Mouse (Mus musculus) hindbrain, embryonic 15.5 days (tissue): Measurements from ENCODE around the gene Igsf3. TPM values are rescaled to one million over a fixed set of nuclear protein-coding genes. Genes with fewer than 3 reads are reported as not detected.

Source experiments
- ATAC-seq: fragments of 200-750 bp; cut with Nextera tagmentation; 2 replicates; pipeline ENCODE4 v1.8.0; 2017; ENCODE audit warnings: low read depth, moderate number of reproducible peaks, moderate TSS enrichment; ENCODE audit not compliant: low FRiP score
- H3K27ac ChIP-seq: fragments of 300-500 bp; sonication (generic); replicated peaks from 2 replicates; pipeline ENCODE4 v1.5.1; 2015; ENCODE audit warnings: mild to moderate bottlenecking, inconsistent platforms
- H3K27me3 ChIP-seq: fragments of 300-500 bp; sonication (generic); 2 replicates; pipeline ENCODE4 v1.6.1; 2015; ENCODE audit warnings: control low read depth, inconsistent platforms
- H3K36me3 ChIP-seq: fragments of 300-500 bp; sonication (generic); 2 replicates; pipeline ENCODE4 v1.6.1; 2015; ENCODE audit warnings: control low read depth, inconsistent platforms
- H3K4me1 ChIP-seq: fragments of 300-500 bp; sonication (generic); replicated peaks from 2 replicates; pipeline ENCODE4 v1.6.1; 2015; ENCODE audit warnings: control low read depth, inconsistent platforms
- H3K4me2 ChIP-seq: fragments of 300-500 bp; sonication (generic); 2 replicates; pipeline ENCODE4 v1.6.1; 2015; ENCODE audit warnings: moderate library complexity, mild to moderate bottlenecking, inconsistent platforms
- H3K4me3 ChIP-seq: fragments of 300-500 bp; sonication (generic); 2 replicates; pipeline ENCODE4 v1.5.1; 2015; ENCODE audit warnings: mild to moderate bottlenecking, inconsistent platforms
- H3K9ac ChIP-seq: fragments of 300-500 bp; sonication (generic); 2 replicates; pipeline ENCODE4 v1.6.1; 2015; ENCODE audit warnings: inconsistent platforms
- H3K9me3 ChIP-seq: fragments of 300-500 bp; sonication (generic); 2 replicates; pipeline ENCODE4 v1.6.1; 2016; ENCODE audit warnings: control low read depth, inconsistent platforms
- WGBS: fragments of 180-500 bp; shearing (Covaris S2); methylation state at CpG from one replicate; pipeline ENCODE4 v1.1.7; 2015; 5-methylcytosine and 5-hydroxymethylcytosine counted together
- polyA plus RNA-seq: library from polyadenylated mRNA; unstranded; fragments of >200 nt; fragmentation: Nextera tagmentation; extraction: Ambion mirVana; gene quantifications from 2 replicates; pipeline ENCODE4 v1.2.1, GENCODE M21; 2015

Gene Igsf3
- polyA plus RNA-seq, 1 experiment from 2014 or later: 90.6 TPM

- Histone ChIP-seq H3K4me3 (no peak overlapping the region), H3K4me1 (peaks cover 11% of the 10 kb centered on the region), H3K36me3 (no peaks in the 10 kb centered on the region), H3K9me3 (no peaks in the 10 kb centered on the region), H3K27ac (no peak overlapping the region), H3K27me3 (no peaks in the 10 kb centered on the region), H3K9ac (no peak overlapping the region), H3K4me2 (no peak overlapping the region)
- ATAC-seq: no peak
- WGBS: 68% methylated on average over 5 of the region's 5 CpGs
Observed at GRCm38 (mm10) chr3:101355702-101356101, 21.2 kb upstream of the Igsf3 start.

GRCm38 (mm10) chr3:101356583-101357553 lies 20.0 kb upstream of the Igsf3 start:
- H3K4me2 ChIP-seq: no peak overlapping the region
- H3K27me3 ChIP-seq: no peaks in the 10 kb centered on the region
- no peak overlapping the region for H3K4me3 ChIP-seq
- peaks cover 9% of the 10 kb centered on the region; the same call in 1 of the 2 replicates for H3K4me1 ChIP-seq
- no peak overlapping the region for H3K27ac ChIP-seq
- no peak overlapping the region for H3K9ac ChIP-seq
- no peaks in the 10 kb centered on the region for H3K36me3 ChIP-seq
- no peak for ATAC-seq
- 73% methylated on average over 8 of the region's 8 CpGs for WGBS
- H3K9me3 ChIP-seq: no peaks in the 10 kb centered on the region

GRCm38 (mm10) chr3:101360832-101361231 lies 16.1 kb upstream of the Igsf3 start:
- Histone ChIP-seq H3K27me3 (no peaks in the 10 kb centered on the region), H3K4me1 (peaks cover 8% of the 10 kb centered on the region), H3K9me3 (no peaks in the 10 kb centered on the region), H3K4me2 (no peak overlapping the region), H3K9ac (no peak overlapping the region), H3K27ac (no peak overlapping the region), H3K36me3 (no peaks in the 10 kb centered on the region), H3K4me3 (no peak overlapping the region)
- ATAC-seq: no peak
- 90% methylated on average over 6 of the region's 6 CpGs for WGBS

- H3K9ac ChIP-seq: no peak overlapping the region
- ATAC-seq: no peak
- WGBS: 91% methylated on average over 4 of the region's 4 CpGs
Observed at GRCm38 (mm10) chr3:101362391-101362790, 14.5 kb upstream of the Igsf3 start.

DNA sequence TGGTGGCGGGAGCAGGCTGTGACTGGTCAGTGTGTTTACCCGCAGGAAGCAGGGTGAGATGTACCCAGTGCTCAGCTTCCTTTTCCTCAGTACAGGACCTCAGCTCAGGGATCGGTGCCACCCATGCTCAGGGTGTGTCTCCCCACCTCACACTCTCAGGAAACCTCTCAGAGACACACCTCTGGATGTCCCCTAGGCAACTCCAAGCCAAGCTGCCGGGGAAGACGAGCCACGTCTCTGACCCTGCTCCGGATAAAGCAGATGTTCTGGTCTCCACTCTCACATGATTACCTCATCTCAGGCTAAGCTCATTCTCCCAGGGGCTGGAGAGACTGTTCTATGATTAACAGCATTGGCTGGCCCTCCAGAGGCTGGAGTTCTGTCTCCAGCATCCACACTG lies 13.3 kb upstream of the Igsf3 start:
- no peak overlapping the region for H3K4me3 ChIP-seq

More at GRCm38 (mm10) chr3:101362391-101362790, 14.5 kb upstream of the Igsf3 start:
- no peak overlapping the region for H3K4me3 ChIP-seq
- peaks cover 10% of the 10 kb centered on the region for H3K4me1 ChIP-seq
- H3K9me3 ChIP-seq: no peaks in the 10 kb centered on the region
- H3K27ac ChIP-seq: no peak overlapping the region
- no peak overlapping the region for H3K4me2 ChIP-seq
- H3K27me3 ChIP-seq: no peaks in the 10 kb centered on the region
- no peaks in the 10 kb centered on the region for H3K36me3 ChIP-seq

GRCm38 (mm10) chr3:101365081-101365612 lies 11.7 kb upstream of the Igsf3 start:
- no peaks in the 10 kb centered on the region for H3K36me3 ChIP-seq
- H3K9me3 ChIP-seq: no peaks in the 10 kb centered on the region
- no peak overlapping the region for H3K27ac ChIP-seq
- H3K27me3 ChIP-seq: no peaks in the 10 kb centered on the region
- no peak for ATAC-seq
- no peak overlapping the region for H3K4me3 ChIP-seq
- no peak overlapping the region for H3K9ac ChIP-seq
- peaks cover 22% of the 10 kb centered on the region for H3K4me1 ChIP-seq
- 62% methylated on average over 6 of the region's 6 CpGs for WGBS
- H3K4me2 ChIP-seq: no peak overlapping the region

More for the DNA sequence above, 13.3 kb upstream of the Igsf3 start:
- Histone ChIP-seq H3K27ac (no peak overlapping the region), H3K36me3 (no peaks in the 10 kb centered on the region), H3K27me3 (no peaks in the 10 kb centered on the region), H3K4me1 (peaks cover 11% of the 10 kb centered on the region), H3K9me3 (no peaks in the 10 kb centered on the region), H3K9ac (no peak overlapping the region), H3K4me2 (no peak overlapping the region)
- ATAC-seq: no peak
- 84% methylated on average over 7 of the region's 7 CpGs for WGBS

GRCm38 (mm10) chr3:101365911-101366310 lies 11.0 kb upstream of the Igsf3 start:
- no peak overlapping the region for H3K9ac ChIP-seq
- no peaks in the 10 kb centered on the region for H3K9me3 ChIP-seq
- no peaks in the 10 kb centered on the region for H3K36me3 ChIP-seq
- 33% methylated on average over 9 of the region's 9 CpGs for WGBS
- peaks cover 22% of the 10 kb centered on the region for H3K4me1 ChIP-seq
- no peaks in the 10 kb centered on the region for H3K27me3 ChIP-seq
- ATAC-seq: no peak
- H3K4me3 ChIP-seq: no peak overlapping the region
- no peak overlapping the region for H3K4me2 ChIP-seq
- H3K27ac ChIP-seq: no peak overlapping the region

DNA sequence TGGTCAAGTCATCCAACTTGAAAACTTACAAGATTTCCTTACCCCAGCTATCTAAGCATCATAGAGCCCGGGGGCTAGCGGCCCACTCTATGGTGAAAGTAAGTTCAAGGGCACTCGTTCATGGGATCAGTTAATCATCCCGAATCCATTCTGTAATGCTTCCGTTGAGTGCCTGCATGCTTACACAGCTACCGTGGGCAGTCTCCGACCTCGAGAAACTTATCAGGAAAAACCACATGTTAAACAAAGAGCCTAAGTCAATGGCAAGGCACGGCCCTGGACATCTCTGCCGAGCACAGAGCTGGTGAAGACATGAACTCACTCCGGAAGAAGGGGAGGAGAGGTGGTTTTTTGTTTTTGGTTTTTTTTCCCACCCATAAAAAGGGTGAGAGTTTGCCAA lies 9.5 kb upstream of the Igsf3 start:
- Histone ChIP-seq H3K36me3 (no peaks in the 10 kb centered on the region), H3K9ac (no peak overlapping the region), H3K27me3 (no peaks in the 10 kb centered on the region), H3K27ac (no peak overlapping the region), H3K4me3 (no peak overlapping the region), H3K4me2 (no peak overlapping the region), H3K4me1 (peaks cover 22% of the 10 kb centered on the region), H3K9me3 (no peaks in the 10 kb centered on the region)
- ATAC-seq: no peak
- WGBS: 77% methylated on average over 11 of the region's 11 CpGs

DNA sequence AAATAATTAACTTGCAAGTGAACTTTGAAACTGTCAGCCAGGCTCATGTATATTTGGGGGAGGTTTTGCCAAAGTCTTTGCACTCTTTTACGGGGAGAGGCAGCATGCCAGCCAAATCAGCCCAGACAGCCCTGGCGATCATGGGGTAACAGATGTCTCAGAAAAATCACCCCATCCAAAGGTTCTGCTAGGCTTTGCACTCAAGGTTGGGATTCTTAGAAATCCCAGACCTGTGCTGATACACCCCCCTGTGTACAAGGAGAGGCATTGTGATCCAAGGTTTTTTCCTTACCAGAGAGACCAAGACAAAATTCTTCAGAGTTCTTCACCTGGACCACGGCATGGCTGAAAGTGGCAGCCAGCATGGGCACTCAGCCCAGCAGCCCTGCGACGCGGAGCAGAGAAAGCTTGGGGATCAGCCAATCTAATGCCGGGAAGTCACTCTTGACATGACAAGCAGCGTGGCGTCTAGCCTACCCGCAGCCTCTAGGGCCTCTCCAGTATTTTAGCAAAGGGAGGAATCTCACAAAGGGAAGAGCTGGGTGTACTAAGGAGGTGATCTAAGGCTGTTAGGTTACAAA lies 7.5 kb upstream of the Igsf3 start:
- no peak overlapping the region for H3K9ac ChIP-seq
- H3K9me3 ChIP-seq: no peaks in the 10 kb centered on the region
- H3K4me2 ChIP-seq: peak overlapping the region; percentile 15; the same call in 1 of the 2 replicates
- whole genome bisulfite sequencing: 29% methylated on average over 10 of the region's 10 CpGs
- no peak overlapping the region for H3K27ac ChIP-seq
- H3K27me3 ChIP-seq: no peaks in the 10 kb centered on the region
- no peak overlapping the region for H3K4me3 ChIP-seq
- ATAC-seq: no peak
- H3K36me3 ChIP-seq: no peaks in the 10 kb centered on the region
- H3K4me1 ChIP-seq: peaks cover 22% of the 10 kb centered on the region

- no peak overlapping the region for H3K27ac ChIP-seq
Observed at GRCm38 (mm10) chr3:101372345-101372980, 4.4 kb upstream of the Igsf3 start.

DNA sequence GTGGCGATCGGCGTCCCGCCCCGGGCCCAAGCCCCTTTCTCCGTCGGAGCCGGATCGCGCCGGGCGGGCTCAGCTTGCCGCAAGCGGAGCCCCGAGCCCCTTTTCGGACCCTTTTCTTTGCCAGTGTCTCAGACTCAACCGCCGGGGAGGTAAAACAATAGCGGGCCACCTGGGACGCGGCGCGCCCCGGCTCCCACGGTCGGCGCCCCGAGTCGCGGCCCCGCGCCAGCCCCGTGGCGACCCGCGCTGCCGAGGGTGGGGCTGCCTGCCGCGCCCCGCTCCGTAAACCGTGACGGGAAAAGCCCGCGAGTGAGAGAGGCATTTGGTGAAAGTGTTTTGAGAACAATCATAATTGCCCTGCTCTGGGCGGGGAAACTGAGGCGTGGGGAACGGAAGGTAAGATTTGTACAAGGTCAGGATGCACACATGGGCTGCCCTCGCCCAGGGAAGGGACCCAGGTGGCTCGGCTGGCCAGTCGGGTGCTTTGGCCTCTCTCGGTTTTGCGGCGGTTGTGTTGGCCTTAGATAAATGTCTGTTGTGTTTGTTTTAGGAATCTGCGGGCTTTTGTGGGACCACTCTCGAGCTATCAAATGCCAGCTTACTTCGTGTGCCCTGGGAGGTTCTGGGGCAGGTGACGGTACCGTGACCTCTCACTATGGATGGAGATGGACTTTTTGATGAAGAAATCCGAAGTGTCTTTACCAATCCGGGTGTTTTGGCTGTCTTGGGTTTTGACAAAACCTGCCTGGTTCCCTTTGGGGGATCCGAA lies 557 bp downstream of the Igsf3 start:
- H3K27ac ChIP-seq: peak overlapping the region; percentile 77
- H3K9ac ChIP-seq: peak overlapping the region; percentile 90
- H3K4me3 ChIP-seq: peak overlapping the region; percentile 92
- peak; percentile 9 for ATAC-seq
- under 1% methylated on average over 55 of the region's 62 CpGs for WGBS
- peaks cover 43% of the 10 kb centered on the region for H3K4me1 ChIP-seq
- H3K4me2 ChIP-seq: peak overlapping the region; percentile 89
- H3K9me3 ChIP-seq: no peaks in the 10 kb centered on the region
- no peaks in the 10 kb centered on the region for H3K36me3 ChIP-seq
- H3K27me3 ChIP-seq: no peaks in the 10 kb centered on the region

More at GRCm38 (mm10) chr3:101372345-101372980, 4.4 kb upstream of the Igsf3 start:
- H3K4me1 ChIP-seq: peaks cover 12% of the 10 kb centered on the region
- no peak overlapping the region for H3K4me2 ChIP-seq
- no peak overlapping the region for H3K9ac ChIP-seq
- H3K36me3 ChIP-seq: no peaks in the 10 kb centered on the region
- no peaks in the 10 kb centered on the region for H3K27me3 ChIP-seq
- no peaks in the 10 kb centered on the region for H3K9me3 ChIP-seq
- 39% methylated on average over 13 of the region's 13 CpGs for WGBS
- ATAC-seq: no peak
- no peak overlapping the region for H3K4me3 ChIP-seq
